Mouse (Mus musculus) embryonic fibroblast, embryonic 13.5 days (primary cell): ENCODE data around the gene Tlcd1. TPM values are rescaled to one million over a fixed set of nuclear protein-coding genes. Genes with fewer than 3 reads are reported as not detected.

Experiments
- H3K27ac ChIP-seq: 2 replicates; pipeline ENCODE4 v1.5.1; 2012; ENCODE audit warnings: low read length, control low read depth, inconsistent platforms; ENCODE audit not compliant: insufficient read depth
- H3K4me1 ChIP-seq: 2 replicates; pipeline ENCODE4 v1.6.1; 2011; ENCODE audit warnings: low read length; ENCODE audit not compliant: control insufficient read depth, insufficient read depth
- H3K4me3 ChIP-seq: 2 replicates; pipeline ENCODE4 v1.5.1; 2011; ENCODE audit warnings: mild to moderate bottlenecking, control low read depth, low read length; ENCODE audit not compliant: insufficient read depth
- CTCF ChIP-seq: IDR thresholded peaks from 2 replicates; pipeline ENCODE4 v1.5.1; 2011; ENCODE audit warnings: mild to moderate bottlenecking, control low read depth, low read length, moderate library complexity, borderline replicate concordance; ENCODE audit not compliant: insufficient read depth
- POLR2A ChIP-seq: IDR thresholded peaks from 2 replicates; pipeline ENCODE4 v1.6.1; 2011; ENCODE audit warnings: low read depth, mild to moderate bottlenecking, control low read depth, low read length, moderate library complexity
- polyA plus RNA-seq: library from polyadenylated mRNA; stranded (reverse); fragments of >200 nt; gene quantifications from 2 replicates; pipeline ENCODE4 v1.2.4, GENCODE M21; 2011; ENCODE audit warnings: low read depth; ENCODE audit not compliant: missing spikeins, insufficient read length

The Tlcd1 gene
- polyA plus RNA-seq, 1 experiment, result 13.6 TPM

DNA sequence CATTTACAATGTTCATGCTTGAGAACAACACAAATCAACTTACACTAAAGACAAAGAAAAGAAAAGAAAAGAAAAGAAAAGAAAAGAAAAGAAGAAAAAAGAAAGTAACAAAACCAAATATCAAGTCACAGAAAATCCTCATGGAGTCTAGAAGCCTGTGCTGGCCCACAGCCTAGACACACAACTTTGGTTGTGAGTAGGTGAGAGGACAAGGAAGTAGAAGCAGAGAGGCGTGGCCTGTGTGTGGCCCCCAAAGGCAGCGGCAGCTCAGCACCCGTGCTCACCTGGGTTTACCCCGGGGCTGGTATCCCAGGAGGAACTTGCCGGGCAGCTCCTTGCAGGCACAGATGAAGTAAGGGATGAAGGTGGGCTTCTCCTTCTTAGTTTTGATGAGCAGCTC, 35.0 kb downstream of the Tlcd1 start:
- Histone ChIP-seq H3K4me3 (no peak overlapping the region), H3K4me1 (no peaks in the 10 kb centered on the region), H3K27ac (no peak overlapping the region)
- TF ChIP-seq POLR2A (no peak), CTCF (no peak)

DNA sequence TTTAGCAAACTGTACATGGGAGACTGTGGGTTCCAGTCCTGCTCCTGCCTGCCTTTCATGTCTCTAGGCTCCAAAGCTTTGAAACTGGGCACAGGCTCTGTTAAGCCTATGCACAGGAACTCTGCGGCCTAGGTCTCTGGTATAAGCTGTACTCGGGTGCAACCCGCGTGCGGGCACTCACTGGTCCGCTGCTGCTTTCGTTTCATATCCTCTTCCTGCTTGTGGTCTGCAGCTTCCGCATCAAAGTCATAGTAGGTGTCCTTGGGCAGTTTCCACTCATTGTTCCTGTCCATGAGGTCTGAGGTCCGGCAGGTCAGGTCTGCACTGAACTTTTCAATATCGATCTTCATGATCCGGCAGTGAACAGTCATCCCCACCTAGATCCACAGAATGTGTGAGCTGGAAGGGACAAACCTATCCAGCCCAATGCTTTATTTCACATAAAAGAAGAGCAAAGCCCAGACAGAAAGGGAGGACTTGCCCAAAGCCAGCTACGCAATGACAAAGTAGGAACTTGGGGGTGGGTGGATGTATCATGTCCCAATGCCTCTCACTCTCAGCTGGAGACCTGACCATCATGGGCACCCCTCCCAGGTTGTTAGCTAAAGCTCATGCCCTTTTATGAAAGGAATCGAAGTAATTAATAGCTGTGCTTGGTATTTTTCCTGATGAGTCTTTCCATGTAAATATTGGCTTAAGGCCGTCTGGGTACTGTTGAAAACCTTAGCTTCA, 36.7 kb downstream of the Tlcd1 start:
- no peak for TF ChIP-seq CTCF
- no peak for TF ChIP-seq POLR2A
- Histone ChIP-seq H3K27ac (no peak overlapping the region), H3K4me1 (no peaks in the 10 kb centered on the region), H3K4me3 (no peak overlapping the region)

DNA sequence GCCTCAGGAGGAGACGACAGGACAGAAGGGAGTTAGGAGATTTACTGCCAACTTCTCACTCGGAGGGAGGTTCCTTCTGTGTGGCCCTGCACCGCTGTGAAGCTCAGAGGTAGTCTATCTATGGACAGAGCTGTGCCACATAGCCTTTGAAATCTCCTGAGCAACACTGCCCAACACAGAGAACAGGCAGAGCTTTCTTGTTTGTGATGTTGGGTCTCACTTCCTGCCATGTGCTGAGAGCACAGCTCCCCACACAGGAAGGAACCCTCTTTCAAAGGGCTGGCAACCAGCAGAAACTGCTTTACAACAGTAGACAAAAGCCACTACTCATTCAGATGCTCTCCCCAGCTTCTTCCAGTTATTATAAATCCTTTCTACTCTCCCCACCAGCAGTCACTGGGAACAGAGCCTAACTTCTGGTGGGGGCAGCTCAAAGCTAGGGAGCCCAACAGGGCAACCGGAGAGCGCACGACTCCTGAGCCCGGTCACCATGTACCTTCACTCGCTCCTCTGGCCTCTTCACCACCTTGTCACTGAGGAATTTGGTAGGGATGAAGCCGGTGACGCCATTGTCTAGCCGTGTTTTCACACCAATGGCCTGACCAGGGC, 39.3 kb downstream of the Tlcd1 start:
- TF ChIP-seq CTCF (no peak), POLR2A (no peak)
- Histone ChIP-seq H3K4me1 (no peaks in the 10 kb centered on the region), H3K27ac (no peak overlapping the region), H3K4me3 (no peak overlapping the region)

DNA sequence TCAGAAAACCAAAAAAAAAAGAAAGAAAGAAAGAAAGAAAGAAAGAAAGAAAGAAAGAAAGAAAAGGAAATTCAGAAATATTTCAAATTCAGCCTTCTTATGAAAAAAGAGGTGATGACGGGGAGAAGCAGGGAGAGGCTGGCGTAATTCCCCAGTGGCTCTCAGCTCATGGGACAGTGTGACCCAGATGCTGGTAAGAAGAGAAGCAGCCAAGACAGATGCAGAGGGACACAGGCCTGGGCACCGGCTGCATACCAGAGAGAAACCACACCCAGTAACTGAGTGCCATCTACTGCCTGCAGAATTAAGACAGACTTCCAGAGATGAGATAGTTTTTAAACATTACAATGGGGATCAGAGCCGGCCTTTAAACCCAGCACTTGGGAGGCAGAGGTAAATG, 47.1 kb downstream of the Tlcd1 start:
- Histone ChIP-seq H3K27ac (no peak overlapping the region), H3K4me3 (no peak overlapping the region)
- no peak for TF ChIP-seq POLR2A
- no peak for TF ChIP-seq CTCF

More for the DNA sequence above, 47.1 kb downstream of the Tlcd1 start:
- no peaks in the 10 kb centered on the region for H3K4me1 ChIP-seq

Other genes with a start within 250 kb of the Tlcd1 start
- not detected in 2 replicates for gene Sez6, start 245.9 kb upstream of the Tlcd1 start, polyA plus RNA-seq
- 39.4 and 47.4 TPM in 2 replicates for gene Phf12, start 194.0 kb upstream of the Tlcd1 start, polyA plus RNA-seq
- gene Dhrs13, start 144.4 kb upstream of the Tlcd1 start, polyA plus RNA-seq, result 5.7 and 8.3 TPM in 2 replicates
- 70.0 and 71.3 TPM in 2 replicates for gene Flot2, start 138.8 kb upstream of the Tlcd1 start, polyA plus RNA-seq
- 17.0 and 18.5 TPM in 2 replicates for gene Eral1, start 96.3 kb upstream of the Tlcd1 start, polyA plus RNA-seq
- gene Fam222b, start 82.1 kb upstream of the Tlcd1 start, polyA plus RNA-seq, result 10.2 and 15.5 TPM in 2 replicates
- 40.5 and 45.1 TPM in 2 replicates for gene Traf4, start 11.1 kb upstream of the Tlcd1 start, polyA plus RNA-seq
- gene Nek8, start within 50 bp of the Tlcd1 start, polyA plus RNA-seq, result 12.0 and 17.9 TPM in 2 replicates
- gene Rpl23a, start 6.9 kb downstream of the Tlcd1 start, polyA plus RNA-seq, result 2,180 and 2,276 TPM in 2 replicates
- 112 and 127 TPM in 2 replicates for gene Rab34, start 11.7 kb downstream of the Tlcd1 start, polyA plus RNA-seq
- 0.92 and 1.7 TPM in 2 replicates for gene Proca1, start 16.7 kb downstream of the Tlcd1 start, polyA plus RNA-seq
- gene Sdf2, start 69.0 kb downstream of the Tlcd1 start, polyA plus RNA-seq, result 65.4 and 67.3 TPM in 2 replicates
- gene Supt6, start 69.3 kb downstream of the Tlcd1 start, polyA plus RNA-seq, result 56.1 and 57.8 TPM in 2 replicates
- 81.8 and 86.7 TPM in 2 replicates for gene 2610507B11Rik, start 85.0 kb downstream of the Tlcd1 start, polyA plus RNA-seq
- 0.45 and 0.63 TPM in 2 replicates for gene BC030499, start 114.1 kb downstream of the Tlcd1 start, polyA plus RNA-seq
- 22.6 and 35.1 TPM in 2 replicates for gene Spag5, start 124.8 kb downstream of the Tlcd1 start, polyA plus RNA-seq
- 2.8 and 5.3 TPM in 2 replicates for gene Aldoc, start 146.3 kb downstream of the Tlcd1 start, polyA plus RNA-seq
- gene Pigs, start 151.7 kb downstream of the Tlcd1 start, polyA plus RNA-seq, result 62.1 and 65.0 TPM in 2 replicates
- 14.4 and 19.2 TPM in 2 replicates for gene Unc119, start 166.8 kb downstream of the Tlcd1 start, polyA plus RNA-seq
- gene Foxn1, start 209.8 kb downstream of the Tlcd1 start, polyA plus RNA-seq, result 0.15 TPM in 1 of 2 replicates, not detected in the other
- not detected in 2 replicates for gene Slc13a2, start 245.5 kb downstream of the Tlcd1 start, polyA plus RNA-seq